Mouse (Mus musculus) hindbrain, embryonic 11.5 days (tissue): ENCODE results near the gene Atg4c. TPM values are rescaled to one million over a fixed set of nuclear protein-coding genes. Genes with fewer than 3 reads are reported as not detected.

Experiments
- ATAC-seq: fragments of 200-750 bp; cut with Nextera tagmentation; 2 replicates; pipeline ENCODE4 v1.8.0; 2017; ENCODE audit warnings: mild to moderate bottlenecking, moderate TSS enrichment, moderate library complexity; ENCODE audit not compliant: low FRiP score
- DNase-seq: peaks from one replicate; pipeline ENCODE4 v3.0.0-alpha.2; 2015; ENCODE audit warnings: low spot score
- H3K27ac ChIP-seq: fragments of 300-500 bp; sonication (generic); 2 replicates; pipeline ENCODE4 v1.5.1; 2014; ENCODE audit warnings: mild to moderate bottlenecking, low read depth, low read length
- H3K27me3 ChIP-seq: fragments of 300-500 bp; sonication (generic); 2 replicates; pipeline ENCODE4 v1.6.1; 2014; ENCODE audit warnings: mild to moderate bottlenecking, low read length, moderate library complexity, mixed read lengths; ENCODE audit not compliant: control insufficient read depth, insufficient read depth
- H3K36me3 ChIP-seq: fragments of 300-500 bp; sonication (generic); 2 replicates; pipeline ENCODE4 v1.6.1; 2014; ENCODE audit warnings: mild to moderate bottlenecking, low read length, moderate library complexity, mixed read lengths; ENCODE audit not compliant: control insufficient read depth, insufficient read depth
- H3K4me1 ChIP-seq: fragments of 300-500 bp; sonication (generic); replicated peaks from 2 replicates; pipeline ENCODE4 v1.6.1; 2014; ENCODE audit warnings: low read length, mixed read lengths; ENCODE audit not compliant: control insufficient read depth, insufficient read depth
- H3K4me2 ChIP-seq: fragments of 300-500 bp; sonication (generic); replicated peaks from 2 replicates; pipeline ENCODE4 v1.6.1; 2014; ENCODE audit warnings: mild to moderate bottlenecking, low read depth, low read length
- H3K4me3 ChIP-seq: fragments of 300-500 bp; sonication (generic); 2 replicates; pipeline ENCODE4 v1.5.1; 2014; ENCODE audit warnings: low read depth, low read length
- H3K9ac ChIP-seq: fragments of 300-500 bp; sonication (generic); 2 replicates; pipeline ENCODE4 v1.6.1; 2014; ENCODE audit warnings: low read depth, low read length
- H3K9me3 ChIP-seq: fragments of 300-500 bp; sonication (generic); 2 replicates; pipeline ENCODE4 v1.6.1; 2016; ENCODE audit warnings: low read length; ENCODE audit not compliant: control insufficient read depth
- WGBS: fragments of 180-500 bp; shearing (Covaris S2); extraction: QIAGEN DNeasy Blood & Tissue Kit; methylation state at CpG from one replicate; pipeline ENCODE4 v1.1.7; 2014; 5-methylcytosine and 5-hydroxymethylcytosine counted together
- polyA plus RNA-seq: library from polyadenylated mRNA; unstranded; fragments of >200 nt; fragmentation: Nextera tagmentation; extraction: Ambion mirVana; gene quantifications from 2 replicates; pipeline ENCODE4 v1.2.1, GENCODE M21; 2014

Atg4c gene
- polyA plus RNA-seq, 1 experiment from 2014 or later = 13.7 TPM

GRCm38 (mm10) chr4:99198721-99199120 lies 5.0 kb downstream of the Atg4c start:
- no peak overlapping the region for H3K4me2 ChIP-seq
- DNase-seq = no peak
- H3K27ac ChIP-seq = no peak overlapping the region
- H3K4me3 ChIP-seq = no peak overlapping the region
- no peaks in the 10 kb centered on the region for H3K27me3 ChIP-seq
- H3K9me3 ChIP-seq = no peaks in the 10 kb centered on the region
- no peaks in the 10 kb centered on the region for H3K36me3 ChIP-seq
- no peak for ATAC-seq
- H3K9ac ChIP-seq = no peak overlapping the region
- H3K4me1 ChIP-seq = no peaks in the 10 kb centered on the region

DNA sequence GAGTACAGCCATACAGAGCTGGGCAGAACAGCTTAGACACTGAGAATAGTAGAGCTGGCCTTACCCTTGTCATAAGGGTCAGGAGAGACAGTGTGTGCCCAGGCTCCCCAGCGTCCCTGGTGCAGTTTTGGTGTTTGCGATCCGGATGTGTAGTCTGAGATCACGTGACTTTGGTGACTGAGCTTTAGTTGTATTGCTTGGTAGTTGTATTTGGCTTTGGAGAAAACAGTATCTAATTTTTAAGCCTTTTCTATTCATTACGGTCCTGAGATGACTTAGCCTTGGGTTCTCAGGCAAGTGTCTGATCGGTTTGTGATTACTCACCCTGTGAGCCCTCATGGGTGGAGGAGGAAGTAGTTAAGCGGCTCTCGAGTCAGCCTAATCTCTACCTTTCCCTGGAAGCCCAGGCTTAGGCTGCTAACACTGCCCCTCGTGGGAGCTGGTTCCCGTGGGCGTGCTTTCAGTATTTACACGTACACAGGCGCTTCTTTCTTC lies 6.1 kb downstream of the Atg4c start:
- Histone ChIP-seq H3K4me2 (no peak overlapping the region), H3K27ac (no peak overlapping the region), H3K4me3 (no peak overlapping the region), H3K36me3 (no peaks in the 10 kb centered on the region), H3K4me1 (no peaks in the 10 kb centered on the region), H3K27me3 (no peaks in the 10 kb centered on the region), H3K9me3 (no peaks in the 10 kb centered on the region), H3K9ac (no peak overlapping the region)
- DNase-seq (no peak), ATAC-seq (no peak)
- 77% methylated on average over 13 of the region's 13 CpGs for WGBS

GRCm38 (mm10) chr4:99200383-99201136 lies 6.8 kb downstream of the Atg4c start:
- Histone ChIP-seq H3K4me2 (no peak overlapping the region), H3K27me3 (no peaks in the 10 kb centered on the region), H3K4me3 (no peak overlapping the region), H3K27ac (no peak overlapping the region), H3K9ac (no peak overlapping the region), H3K9me3 (no peaks in the 10 kb centered on the region), H3K36me3 (no peaks in the 10 kb centered on the region), H3K4me1 (no peaks in the 10 kb centered on the region)
- WGBS = 90% methylated on average over 7 of the region's 7 CpGs
- no peak for ATAC-seq
- DNase-seq = no peak

GRCm38 (mm10) chr4:99205773-99206172 lies 12.0 kb downstream of the Atg4c start:
- Histone ChIP-seq H3K9me3 (no peaks in the 10 kb centered on the region), H3K27me3 (no peaks in the 10 kb centered on the region), H3K4me2 (no peak overlapping the region), H3K36me3 (no peaks in the 10 kb centered on the region), H3K27ac (no peak overlapping the region), H3K4me3 (no peak overlapping the region), H3K4me1 (no peaks in the 10 kb centered on the region), H3K9ac (no peak overlapping the region)
- DNase-seq = no peak
- 97% methylated on average over 6 of the region's 6 CpGs for WGBS
- no peak for ATAC-seq

GRCm38 (mm10) chr4:99206356-99206755 lies 12.6 kb downstream of the Atg4c start:
- H3K4me2 ChIP-seq = no peak overlapping the region
- H3K4me1 ChIP-seq = no peaks in the 10 kb centered on the region
- no peak for DNase-seq
- 77% methylated on average over 3 of the region's 3 CpGs for WGBS
- no peaks in the 10 kb centered on the region for H3K9me3 ChIP-seq
- ATAC-seq = no peak
- H3K36me3 ChIP-seq = no peaks in the 10 kb centered on the region
- no peak overlapping the region for H3K4me3 ChIP-seq
- H3K9ac ChIP-seq = no peak overlapping the region
- no peak overlapping the region for H3K27ac ChIP-seq
- H3K27me3 ChIP-seq = no peaks in the 10 kb centered on the region

- WGBS = 93% methylated on average over 9 of the region's 9 CpGs
- Histone ChIP-seq H3K4me1 (no peaks in the 10 kb centered on the region), H3K4me2 (no peak overlapping the region), H3K27ac (no peak overlapping the region), H3K4me3 (no peak overlapping the region), H3K36me3 (no peaks in the 10 kb centered on the region), H3K9ac (no peak overlapping the region), H3K27me3 (no peaks in the 10 kb centered on the region), H3K9me3 (no peaks in the 10 kb centered on the region)
- ATAC-seq = no peak
- DNase-seq = no peak
Measured at GRCm38 (mm10) chr4:99210087-99210486, 16.4 kb downstream of the Atg4c start.

DNA sequence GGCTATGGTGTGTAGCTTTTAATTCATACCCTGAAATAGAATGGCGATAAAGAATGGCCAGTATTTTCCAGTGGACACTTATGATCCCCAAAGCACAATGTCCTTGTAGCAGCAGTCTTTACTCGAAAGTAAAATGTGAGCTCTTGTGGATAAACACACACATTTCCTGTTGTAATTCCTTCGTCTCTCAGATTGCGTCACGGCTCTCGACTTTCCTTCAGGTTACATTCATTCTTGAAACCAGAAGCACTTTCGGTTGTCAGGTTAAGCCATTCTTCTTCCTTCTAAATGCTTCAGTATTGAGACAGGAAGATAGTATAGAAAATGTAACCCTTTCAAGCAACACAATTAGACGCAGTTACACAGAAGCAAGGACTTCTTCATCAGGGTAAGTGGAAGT lies 17.9 kb downstream of the Atg4c start:
- no peak overlapping the region for H3K9ac ChIP-seq
- H3K4me1 ChIP-seq = no peaks in the 10 kb centered on the region
- no peaks in the 10 kb centered on the region for H3K36me3 ChIP-seq
- H3K4me2 ChIP-seq = no peak overlapping the region
- ATAC-seq = no peak
- 79% methylated on average over 8 of the region's 8 CpGs for WGBS
- DNase-seq = no peak
- H3K9me3 ChIP-seq = no peaks in the 10 kb centered on the region
- no peak overlapping the region for H3K4me3 ChIP-seq
- no peaks in the 10 kb centered on the region for H3K27me3 ChIP-seq
- H3K27ac ChIP-seq = no peak overlapping the region

DNA sequence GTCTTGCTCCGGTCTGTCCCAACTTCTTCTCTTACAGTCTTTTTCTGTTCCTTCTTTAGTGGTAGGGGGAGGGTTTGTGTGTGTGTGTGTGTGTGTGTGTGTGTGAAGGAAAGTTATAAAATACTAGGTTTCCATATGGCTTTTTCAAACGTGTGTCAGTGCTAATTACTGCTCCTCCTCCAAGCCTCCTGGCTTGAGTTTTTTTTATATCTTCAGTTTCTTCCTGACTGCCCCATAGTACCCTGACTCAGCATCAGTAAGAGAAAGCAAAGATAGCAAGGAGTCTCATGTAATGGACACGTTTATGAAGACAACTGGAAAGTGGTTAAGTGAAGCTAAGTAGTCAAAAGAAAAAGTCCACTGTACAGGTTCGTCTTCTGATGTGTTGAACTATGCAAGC lies 19.4 kb downstream of the Atg4c start:
- H3K4me1 ChIP-seq = no peaks in the 10 kb centered on the region

GRCm38 (mm10) chr4:99222221-99222620 lies 28.5 kb downstream of the Atg4c start:
- Histone ChIP-seq H3K27me3 (no peaks in the 10 kb centered on the region), H3K36me3 (no peaks in the 10 kb centered on the region), H3K9ac (no peak overlapping the region), H3K4me2 (no peak overlapping the region), H3K27ac (no peak overlapping the region), H3K4me1 (no peaks in the 10 kb centered on the region), H3K9me3 (no peaks in the 10 kb centered on the region), H3K4me3 (no peak overlapping the region)
- no peak for ATAC-seq
- WGBS = 85% methylated on average over 8 of the region's 8 CpGs
- no peak for DNase-seq

More for the DNA sequence above, 19.4 kb downstream of the Atg4c start:
- Histone ChIP-seq H3K9ac (no peak overlapping the region), H3K27me3 (no peaks in the 10 kb centered on the region), H3K4me2 (no peak overlapping the region), H3K36me3 (no peaks in the 10 kb centered on the region), H3K9me3 (no peaks in the 10 kb centered on the region), H3K4me3 (no peak overlapping the region), H3K27ac (no peak overlapping the region)
- ATAC-seq = no peak
- DNase-seq = no peak
- WGBS = 87% methylated on average over 4 of the region's 4 CpGs
